Mouse (Mus musculus) neural tube, embryonic 12.5 days (tissue): Measurements from ENCODE around the gene Slc38a4. TPM values are rescaled to one million over a fixed set of nuclear protein-coding genes. Genes with fewer than 3 reads are reported as not detected.

Experiments used
- ATAC-seq: fragments of 200-750 bp; cut with Nextera tagmentation; 2 replicates; pipeline ENCODE4 v1.8.0; 2017; ENCODE audit warnings: low read depth, mild to moderate bottlenecking, moderate TSS enrichment, moderate library complexity; ENCODE audit not compliant: low FRiP score
- H3K27ac ChIP-seq: fragments of 300-500 bp; sonication (generic); 2 replicates; pipeline ENCODE4 v1.5.1; 2016
- H3K27me3 ChIP-seq: fragments of 300-500 bp; sonication (generic); replicated peaks from 2 replicates; pipeline ENCODE4 v1.6.1; 2016; ENCODE audit warnings: mild to moderate bottlenecking
- H3K36me3 ChIP-seq: fragments of 300-500 bp; sonication (generic); 2 replicates; pipeline ENCODE4 v1.6.1; 2016; ENCODE audit warnings: mild to moderate bottlenecking
- H3K4me1 ChIP-seq: fragments of 300-500 bp; sonication (generic); 2 replicates; pipeline ENCODE4 v1.6.1; 2016
- H3K4me2 ChIP-seq: fragments of 300-500 bp; sonication (generic); replicated peaks from 2 replicates; pipeline ENCODE4 v1.6.1; 2016; ENCODE audit warnings: mild to moderate bottlenecking
- H3K4me3 ChIP-seq: fragments of 300-500 bp; sonication (generic); 2 replicates; pipeline ENCODE4 v1.5.1; 2016
- H3K9ac ChIP-seq: fragments of 300-500 bp; sonication (generic); 2 replicates; pipeline ENCODE4 v1.6.1; 2016; ENCODE audit warnings: mild to moderate bottlenecking
- H3K9me3 ChIP-seq: fragments of 300-500 bp; sonication (generic); 2 replicates; pipeline ENCODE4 v1.6.1; 2016; ENCODE audit warnings: mild to moderate bottlenecking
- WGBS: fragments of 180-500 bp; shearing (Covaris S2); methylation state at CpG from one replicate; pipeline ENCODE4 v1.1.7; 2016; 5-methylcytosine and 5-hydroxymethylcytosine counted together
- polyA plus RNA-seq: library from polyadenylated mRNA; unstranded; fragments of >200 nt; fragmentation: Nextera tagmentation; extraction: Ambion mirVana; gene quantifications from 2 replicates; pipeline ENCODE4 v1.2.1, GENCODE M21; 2016

Slc38a4 gene
- polyA plus RNA-seq, 1 experiment from 2014 or later, result 25.1 TPM

DNA sequence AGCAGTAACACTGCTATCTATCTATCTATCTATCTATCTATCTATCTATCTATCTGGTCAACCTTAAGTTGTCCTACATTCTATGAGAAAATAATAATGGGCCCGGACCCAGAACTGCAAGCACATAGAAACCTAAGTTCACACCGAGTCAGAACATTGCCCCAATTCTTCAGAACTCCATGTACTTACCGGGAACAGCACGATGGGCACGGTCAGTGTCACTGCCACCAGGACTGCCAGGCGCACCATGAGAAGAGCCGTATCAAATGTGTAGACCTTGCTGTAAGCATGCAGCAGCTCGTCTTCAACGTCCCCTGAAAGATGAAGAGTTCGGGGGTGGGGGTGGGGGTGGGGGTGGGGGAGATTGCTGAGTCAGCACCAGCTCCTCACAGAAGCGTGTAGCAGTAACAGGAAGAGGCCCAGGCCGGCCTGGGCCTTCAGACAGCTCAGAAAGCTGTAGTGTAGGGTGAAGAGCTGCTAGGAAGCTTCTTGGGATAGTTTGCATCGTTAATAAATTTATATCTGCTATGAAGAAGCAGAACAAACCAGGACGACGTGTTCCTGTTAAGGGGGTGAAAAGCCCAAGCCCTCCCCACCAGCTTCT is 50.0 kb downstream of the Slc38a4 start:
- Histone ChIP-seq H3K4me2 (no peak overlapping the region), H3K9me3 (no peaks in the 10 kb centered on the region), H3K9ac (no peak overlapping the region), H3K27ac (no peak overlapping the region), H3K4me3 (no peak overlapping the region), H3K4me1 (no peaks in the 10 kb centered on the region), H3K36me3 (no peaks in the 10 kb centered on the region), H3K27me3 (no peaks in the 10 kb centered on the region)
- WGBS, result 91% methylated on average over 15 of the region's 15 CpGs
- no peak for ATAC-seq

GRCm38 (mm10) chr15:97004525-97004867 is 51.3 kb downstream of the Slc38a4 start:
- Histone ChIP-seq H3K4me2 (no peak overlapping the region), H3K27me3 (no peaks in the 10 kb centered on the region), H3K4me1 (no peaks in the 10 kb centered on the region), H3K27ac (no peak overlapping the region), H3K4me3 (no peak overlapping the region), H3K9me3 (no peaks in the 10 kb centered on the region), H3K36me3 (no peaks in the 10 kb centered on the region), H3K9ac (no peak overlapping the region)
- no peak for ATAC-seq
- WGBS, result 87% methylated on average over 7 of the region's 7 CpGs

GRCm38 (mm10) chr15:97003851-97004524 is 51.8 kb downstream of the Slc38a4 start:
- no peaks in the 10 kb centered on the region for H3K27me3 ChIP-seq
- H3K4me2 ChIP-seq, result no peak overlapping the region
- H3K27ac ChIP-seq, result no peak overlapping the region
- H3K4me3 ChIP-seq, result no peak overlapping the region
- 78% methylated on average over 10 of the region's 10 CpGs for WGBS
- no peaks in the 10 kb centered on the region for H3K4me1 ChIP-seq
- no peak overlapping the region for H3K9ac ChIP-seq
- no peaks in the 10 kb centered on the region for H3K36me3 ChIP-seq
- ATAC-seq, result no peak
- no peaks in the 10 kb centered on the region for H3K9me3 ChIP-seq

DNA sequence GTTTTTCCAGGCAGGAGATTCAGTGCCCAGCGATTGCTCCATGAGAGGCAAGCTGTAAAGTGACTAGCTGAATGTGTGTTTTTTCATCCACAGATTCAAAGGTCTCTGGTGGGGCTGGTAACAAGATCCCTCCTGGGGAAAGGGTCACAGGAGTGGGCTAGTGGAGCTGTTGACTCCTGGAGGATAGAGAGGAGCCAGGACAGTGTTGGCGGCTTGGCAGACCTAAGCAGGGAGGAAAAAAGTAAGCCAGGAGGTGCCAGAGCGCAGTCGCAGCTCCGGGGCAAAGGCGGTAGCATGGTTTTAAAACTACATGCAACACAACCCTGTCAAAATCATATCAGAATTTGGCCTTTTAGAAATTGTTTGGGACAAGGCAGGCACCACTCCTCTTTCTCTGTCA is 52.6 kb downstream of the Slc38a4 start:
- ATAC-seq, result no peak
- Histone ChIP-seq H3K4me3 (no peak overlapping the region), H3K9ac (no peak overlapping the region), H3K27me3 (no peaks in the 10 kb centered on the region), H3K4me2 (peak overlapping the region; percentile 42), H3K4me1 (no peaks in the 10 kb centered on the region), H3K9me3 (no peaks in the 10 kb centered on the region), H3K27ac (no peak overlapping the region), H3K36me3 (no peaks in the 10 kb centered on the region)
- WGBS, result 79% methylated on average over 6 of the region's 6 CpGs

- Histone ChIP-seq H3K27ac (no peak overlapping the region), H3K4me3 (no peak overlapping the region), H3K4me2 (peak overlapping the region; percentile 42), H3K36me3 (no peaks in the 10 kb centered on the region), H3K9me3 (no peaks in the 10 kb centered on the region), H3K9ac (no peak overlapping the region), H3K4me1 (no peaks in the 10 kb centered on the region), H3K27me3 (no peaks in the 10 kb centered on the region)
- no peak for ATAC-seq
- 66% methylated on average over 12 of the region's 12 CpGs for WGBS
These were observed 53.0 kb downstream of the Slc38a4 start for GRCm38 (mm10) chr15:97002752-97003151.

DNA sequence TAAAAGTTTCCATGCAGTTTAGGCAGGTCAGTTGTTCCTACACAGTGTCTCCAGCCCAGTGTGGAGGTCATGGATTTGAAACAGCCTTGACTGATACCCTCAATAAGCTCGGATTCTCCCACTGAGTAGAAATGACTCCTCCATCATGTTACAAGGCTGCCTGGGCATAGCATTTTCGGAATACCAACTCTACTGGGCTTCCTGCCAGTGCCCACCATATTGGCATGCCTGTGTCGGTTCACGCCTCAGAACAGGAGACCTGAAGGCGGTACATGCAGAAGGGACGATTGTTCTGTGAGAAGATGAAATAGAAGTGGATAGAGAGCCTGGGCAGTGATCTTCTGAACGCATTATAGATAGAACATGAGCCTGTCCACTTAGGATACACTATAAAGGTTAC is 53.9 kb downstream of the Slc38a4 start:
- Histone ChIP-seq H3K4me1 (no peaks in the 10 kb centered on the region), H3K36me3 (no peaks in the 10 kb centered on the region), H3K27me3 (no peaks in the 10 kb centered on the region), H3K9ac (no peak overlapping the region), H3K27ac (no peak overlapping the region), H3K9me3 (no peaks in the 10 kb centered on the region), H3K4me3 (no peak overlapping the region), H3K4me2 (no peak overlapping the region)
- no peak for ATAC-seq
- 88% methylated on average over 7 of the region's 7 CpGs for WGBS

GRCm38 (mm10) chr15:97001416-97001815 is 54.3 kb downstream of the Slc38a4 start:
- Histone ChIP-seq H3K36me3 (no peaks in the 10 kb centered on the region), H3K4me3 (no peak overlapping the region), H3K27me3 (no peaks in the 10 kb centered on the region), H3K9me3 (no peaks in the 10 kb centered on the region), H3K9ac (no peak overlapping the region), H3K4me1 (no peaks in the 10 kb centered on the region), H3K4me2 (0 out of 2 replicates have a peak overlapping the region, but pooled peaks have one; percentile 3), H3K27ac (no peak overlapping the region)
- 57% methylated on average over 12 of the region's 12 CpGs for WGBS
- no peak for ATAC-seq

- no peak overlapping the region for H3K4me2 ChIP-seq
- no peak for ATAC-seq
- no peak overlapping the region for H3K27ac ChIP-seq
These were observed 55.2 kb downstream of the Slc38a4 start for GRCm38 (mm10) chr15:97000319-97001251.

DNA sequence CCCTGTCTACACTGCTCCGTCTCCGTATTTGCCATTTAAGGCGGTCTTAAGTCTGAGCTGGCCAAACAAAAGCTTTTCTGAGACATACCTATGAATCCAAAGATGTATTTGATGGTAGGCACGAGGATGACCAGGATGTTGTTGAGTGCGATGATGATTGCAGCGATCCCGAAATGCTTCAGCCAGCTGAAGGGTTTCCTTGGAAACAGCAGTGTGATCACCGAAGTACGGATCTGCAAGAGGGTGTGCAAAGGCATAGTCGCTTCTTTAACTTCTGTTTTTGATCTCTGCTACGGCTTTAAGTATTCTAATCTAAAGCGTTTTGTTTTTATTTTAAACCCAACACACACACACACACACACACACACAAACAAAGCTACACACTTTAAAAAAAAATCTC is 56.4 kb downstream of the Slc38a4 start:
- no peak for ATAC-seq
- 78% methylated on average over 12 of the region's 12 CpGs for WGBS
- no peaks in the 10 kb centered on the region for H3K27me3 ChIP-seq
- H3K27ac ChIP-seq, result no peak overlapping the region
- H3K4me3 ChIP-seq, result no peak overlapping the region
- no peak overlapping the region for H3K4me2 ChIP-seq
- H3K9me3 ChIP-seq, result no peaks in the 10 kb centered on the region
- no peaks in the 10 kb centered on the region for H3K36me3 ChIP-seq
- H3K9ac ChIP-seq, result no peak overlapping the region
- H3K4me1 ChIP-seq, result no peaks in the 10 kb centered on the region

More at GRCm38 (mm10) chr15:97000319-97001251, 55.2 kb downstream of the Slc38a4 start:
- Histone ChIP-seq H3K36me3 (no peaks in the 10 kb centered on the region), H3K27me3 (no peaks in the 10 kb centered on the region), H3K9me3 (no peaks in the 10 kb centered on the region), H3K4me3 (no peak overlapping the region), H3K9ac (no peak overlapping the region), H3K4me1 (no peaks in the 10 kb centered on the region)
- 64% methylated on average over 17 of the region's 17 CpGs for WGBS

GRCm38 (mm10) chr15:96985618-96986017 is 70.1 kb downstream of the Slc38a4 start:
- no peaks in the 10 kb centered on the region for H3K36me3 ChIP-seq
- H3K4me1 ChIP-seq, result no peaks in the 10 kb centered on the region
- WGBS, result 67% methylated on average over 8 of the region's 8 CpGs
- H3K27ac ChIP-seq, result no peak overlapping the region
- no peaks in the 10 kb centered on the region for H3K27me3 ChIP-seq
- H3K4me3 ChIP-seq, result no peak overlapping the region
- H3K9ac ChIP-seq, result no peak overlapping the region
- no peaks in the 10 kb centered on the region for H3K9me3 ChIP-seq
- H3K4me2 ChIP-seq, result no peak overlapping the region
- no peak for ATAC-seq

- H3K27ac ChIP-seq, result no peak overlapping the region
- no peak for ATAC-seq
These were observed 72.0 kb downstream of the Slc38a4 start for GRCm38 (mm10) chr15:96983581-96984330.

GRCm38 (mm10) chr15:96975125-96975524 is 80.6 kb downstream of the Slc38a4 start:
- no peaks in the 10 kb centered on the region for H3K36me3 ChIP-seq
- WGBS, result 85% methylated on average over 9 of the region's 9 CpGs
- H3K27ac ChIP-seq, result no peak overlapping the region
- H3K27me3 ChIP-seq, result no peaks in the 10 kb centered on the region
- H3K4me2 ChIP-seq, result no peak overlapping the region
- H3K4me1 ChIP-seq, result no peaks in the 10 kb centered on the region
- no peak overlapping the region for H3K4me3 ChIP-seq
- no peak for ATAC-seq
- H3K9ac ChIP-seq, result no peak overlapping the region
- no peaks in the 10 kb centered on the region for H3K9me3 ChIP-seq

More at GRCm38 (mm10) chr15:96983581-96984330, 72.0 kb downstream of the Slc38a4 start:
- no peak overlapping the region for H3K4me2 ChIP-seq
- WGBS, result 90% methylated on average over 13 of the region's 13 CpGs
- H3K27me3 ChIP-seq, result no peaks in the 10 kb centered on the region
- no peak overlapping the region for H3K9ac ChIP-seq
- H3K4me1 ChIP-seq, result no peaks in the 10 kb centered on the region
- H3K4me3 ChIP-seq, result no peak overlapping the region
- H3K9me3 ChIP-seq, result no peaks in the 10 kb centered on the region
- no peaks in the 10 kb centered on the region for H3K36me3 ChIP-seq
